Mouse (Mus musculus): ENCODE results near the gene Gm30191. TPM values are rescaled to one million over a fixed set of nuclear protein-coding genes. Genes with fewer than 3 reads are reported as not detected.
"Not testable (repeated sequence)": the region's sequence is repeated elsewhere in the genome, so short reads cannot be mapped to it uniquely, and the experiment has no call there.

The Gm30191 gene
- total RNA-seq, 2 experiments from 2014 or later = not detected

GRCm38 (mm10) chr4:134254835-134255234 is 8.1 kb downstream of the Gm30191 start:
- no peak overlapping the region for H3K4me3 ChIP-seq
- DNase-seq (ENCODE audit: low spot score in 2 of 2) = no peak
- TF ChIP-seq CTCF (conservative IDR thresholded peaks at IDR 0.05) = no peak
- no peak overlapping the region for H3K27ac ChIP-seq

- DNase-seq (ENCODE audit: low spot score in 2 of 2) = no peak
- Histone ChIP-seq H3K4me3 (no peak overlapping the region), H3K27ac (no peak overlapping the region)
- TF ChIP-seq CTCF (conservative IDR thresholded peaks at IDR 0.05) = no peak
Observed at GRCm38 (mm10) chr4:134255854-134256253, 9.1 kb downstream of the Gm30191 start.

- no peak overlapping the region for H3K4me3 ChIP-seq
- DNase-seq (ENCODE audit: low spot score in 2 of 2) = no peak
- TF ChIP-seq CTCF (conservative IDR thresholded peaks at IDR 0.05) = no peak
- no peak overlapping the region for H3K27ac ChIP-seq
Observed at GRCm38 (mm10) chr4:134256407-134257197, 9.9 kb downstream of the Gm30191 start.

GRCm38 (mm10) chr4:134257198-134258009 is 10.7 kb downstream of the Gm30191 start:
- no peak for DNase-seq (ENCODE audit: low spot score in 2 of 2)
- TF ChIP-seq CTCF (conservative IDR thresholded peaks at IDR 0.05) = no peak
- no peak overlapping the region for H3K4me3 ChIP-seq
- no peak overlapping the region for H3K27ac ChIP-seq

GRCm38 (mm10) chr4:134258354-134258753 is 11.6 kb downstream of the Gm30191 start:
- DNase-seq (ENCODE audit: low spot score in 2 of 2) = no peak
- no peak overlapping the region for H3K27ac ChIP-seq
- no peak overlapping the region for H3K4me3 ChIP-seq
- no peak for TF ChIP-seq CTCF (conservative IDR thresholded peaks at IDR 0.05)

- Histone ChIP-seq H3K27ac (no peak overlapping the region), H3K4me3 (no peak overlapping the region)
- peak; percentile 88 for TF ChIP-seq CTCF (conservative IDR thresholded peaks at IDR 0.05)
- DNase-seq (ENCODE audit: low spot score in 2 of 2) = peak in 1 of 2 experiments; percentile 66
Observed at GRCm38 (mm10) chr4:134263191-134263590, 16.5 kb downstream of the Gm30191 start.

GRCm38 (mm10) chr4:134265860-134266585 is 19.3 kb downstream of the Gm30191 start:
- no peak for DNase-seq (ENCODE audit: low spot score in 2 of 2)
- TF ChIP-seq CTCF (conservative IDR thresholded peaks at IDR 0.05) = peak; percentile 17; the same call in 1 of the 2 replicates
- Histone ChIP-seq H3K27ac (no peak overlapping the region), H3K4me3 (no peak overlapping the region)

- peak; percentile 53 for TF ChIP-seq CTCF (conservative IDR thresholded peaks at IDR 0.05)
- DNase-seq (ENCODE audit: low spot score in 2 of 2) = no peak
- no peak overlapping the region for H3K27ac ChIP-seq
- no peak overlapping the region for H3K4me3 ChIP-seq
Observed at GRCm38 (mm10) chr4:134268102-134268655, 21.4 kb downstream of the Gm30191 start.

GRCm38 (mm10) chr4:134269622-134270021 is 22.9 kb downstream of the Gm30191 start:
- not testable (repeated sequence) for H3K4me3 ChIP-seq; DNase-seq (ENCODE audit: low spot score in 2 of 2); H3K27ac ChIP-seq
- peak; percentile 71 for TF ChIP-seq CTCF (conservative IDR thresholded peaks at IDR 0.05)

GRCm38 (mm10) chr4:134271979-134272378 is 25.2 kb downstream of the Gm30191 start:
- DNase-seq (ENCODE audit: low spot score in 2 of 2) = no peak
- TF ChIP-seq CTCF (conservative IDR thresholded peaks at IDR 0.05) = no peak

GRCm38 (mm10) chr4:134272731-134273416 is 26.1 kb downstream of the Gm30191 start:
- Histone ChIP-seq H3K27ac (no peak overlapping the region), H3K4me3 (no peak overlapping the region)
- DNase-seq (ENCODE audit: low spot score in 2 of 2) = no peak
- no peak for TF ChIP-seq CTCF (conservative IDR thresholded peaks at IDR 0.05)

More at GRCm38 (mm10) chr4:134271979-134272378, 25.2 kb downstream of the Gm30191 start:
- Histone ChIP-seq H3K27ac (no peak overlapping the region), H3K4me3 (no peak overlapping the region)
